Mouse (Mus musculus) liver, postnatal 0 days (tissue): ENCODE measurements at regions not wholly inside any gene's neighbourhood (a gene's known extent, or its start where the extent isn't known, plus 50 kb on each side); places are given as distances from the start of the nearest gene placed in this dataset.

Experiments
- ATAC-seq: fragments of 200-750 bp; cut with Nextera tagmentation; 2 replicates; pipeline ENCODE4 v1.8.0; 2017; ENCODE audit warnings: mild to moderate bottlenecking, moderate library complexity
- DNase-seq: peaks from one replicate; pipeline ENCODE4 v3.0.0-alpha.2; 2016
- H3K27ac ChIP-seq: fragments of 300-500 bp; sonication (generic); 2 replicates; pipeline ENCODE4 v1.5.1; 2014; ENCODE audit warnings: antibody characterized with exemption, moderate library complexity, mild to moderate bottlenecking, low read depth
- H3K27me3 ChIP-seq: fragments of 300-500 bp; sonication (generic); 2 replicates; pipeline ENCODE4 v1.6.1; 2014; ENCODE audit warnings: low read length, control low read depth, mixed read lengths; ENCODE audit not compliant: insufficient read depth
- H3K36me3 ChIP-seq: fragments of 300-500 bp; sonication (generic); replicated peaks from 2 replicates; pipeline ENCODE4 v1.6.1; 2014; ENCODE audit warnings: mild to moderate bottlenecking, control low read depth, low read length, moderate library complexity, mixed read lengths; ENCODE audit not compliant: insufficient read depth
- H3K4me1 ChIP-seq: fragments of 300-500 bp; sonication (generic); 2 replicates; pipeline ENCODE4 v1.6.1; 2014; ENCODE audit warnings: antibody characterized with exemption, mild to moderate bottlenecking, control low read depth; ENCODE audit not compliant: insufficient read depth
- H3K4me2 ChIP-seq: fragments of 300-500 bp; sonication (generic); 2 replicates; pipeline ENCODE4 v1.6.1; 2014; ENCODE audit warnings: low read depth, mild to moderate bottlenecking, low read length, moderate library complexity, mixed read lengths
- H3K4me3 ChIP-seq: fragments of 300-500 bp; sonication (generic); 2 replicates; pipeline ENCODE4 v1.5.1; 2014; ENCODE audit warnings: low read depth, low read length
- H3K9ac ChIP-seq: fragments of 300-500 bp; sonication (generic); replicated peaks from 2 replicates; pipeline ENCODE4 v1.6.1; 2014; ENCODE audit warnings: mild to moderate bottlenecking, moderate library complexity
- H3K9me3 ChIP-seq: fragments of 300-500 bp; sonication (generic); 2 replicates; pipeline ENCODE4 v1.6.1; 2016; ENCODE audit warnings: mild to moderate bottlenecking, control low read depth, low read length, mixed read lengths
- CTCF ChIP-seq: sonication (generic); IDR thresholded peaks from 2 replicates; pipeline ENCODE4 v1.5.1; 2016; ENCODE audit warnings: antibody characterized with exemption, low read depth
- EP300 ChIP-seq: IDR thresholded peaks from 2 replicates; pipeline ENCODE4 v1.6.1; 2016; ENCODE audit warnings: antibody characterized with exemption, low read depth, mild to moderate bottlenecking
- WGBS: fragments of 180-500 bp; shearing (Covaris S2); extraction: QIAGEN DNeasy Blood & Tissue Kit; methylation state at CpG from one replicate; pipeline ENCODE4 v1.1.7; 2014; ENCODE audit not compliant: insufficient replicate concordance; 5-methylcytosine and 5-hydroxymethylcytosine counted together

- Histone ChIP-seq H3K4me3 (no peak overlapping the region), H3K27me3 (no peaks in the 10 kb centered on the region), H3K27ac (no peak overlapping the region), H3K9me3 (no peaks in the 10 kb centered on the region), H3K4me1 (no peaks in the 10 kb centered on the region), H3K4me2 (no peak overlapping the region), H3K9ac (no peak overlapping the region), H3K36me3 (no peaks in the 10 kb centered on the region)
- 83% methylated on average over 11 of the region's 11 CpGs for WGBS
- DNase-seq (no peak), ATAC-seq (no peak)
- TF ChIP-seq CTCF (no peak), EP300 (no peak)
Observed at GRCm38 (mm10) chr7:34545906-34546305, 110.6 kb downstream of the Kctd15 start.

- no peak for ATAC-seq
- no peaks in the 10 kb centered on the region for H3K36me3 ChIP-seq
- no peak overlapping the region for H3K4me2 ChIP-seq
- H3K4me1 ChIP-seq = no peaks in the 10 kb centered on the region
- no peaks in the 10 kb centered on the region for H3K27me3 ChIP-seq
- H3K9me3 ChIP-seq = peaks cover 5% of the 10 kb centered on the region; the same call in 1 of the 2 replicates
- no peak for DNase-seq
- WGBS = 69% methylated on average over 4 of the region's 4 CpGs
- H3K9ac ChIP-seq = no peak overlapping the region
- H3K27ac ChIP-seq = no peak overlapping the region
- no peak for TF ChIP-seq EP300
- peak; percentile 18; the same call in 1 of the 2 replicates for TF ChIP-seq CTCF
- no peak overlapping the region for H3K4me3 ChIP-seq
Observed at GRCm38 (mm10) chr7:34541906-34542305, 114.6 kb downstream of the Kctd15 start.

GRCm38 (mm10) chr7:34541000-34541399, 115.5 kb downstream of the Kctd15 start:
- WGBS = 54% methylated on average over 4 of the region's 4 CpGs
- Histone ChIP-seq H3K4me3 (no peak overlapping the region), H3K27me3 (no peaks in the 10 kb centered on the region), H3K9me3 (peaks cover 5% of the 10 kb centered on the region; the same call in 1 of the 2 replicates), H3K36me3 (no peaks in the 10 kb centered on the region), H3K27ac (no peak overlapping the region), H3K4me2 (no peak overlapping the region), H3K4me1 (no peaks in the 10 kb centered on the region), H3K9ac (no peak overlapping the region)
- TF ChIP-seq CTCF (no peak), EP300 (no peak)
- no peak for DNase-seq
- ATAC-seq = no peak

- Histone ChIP-seq H3K9ac (no peak overlapping the region), H3K4me3 (no peak overlapping the region), H3K27me3 (no peaks in the 10 kb centered on the region), H3K4me2 (no peak overlapping the region), H3K9me3 (peaks cover 5% of the 10 kb centered on the region; the same call in 1 of the 2 replicates), H3K4me1 (no peaks in the 10 kb centered on the region), H3K36me3 (no peaks in the 10 kb centered on the region), H3K27ac (no peak overlapping the region)
- TF ChIP-seq CTCF (no peak), EP300 (no peak)
- 86% methylated on average over 2 of the region's 2 CpGs for WGBS
- ATAC-seq (no peak), DNase-seq (no peak)
Observed at GRCm38 (mm10) chr7:34539856-34540255, 116.7 kb downstream of the Kctd15 start.

GRCm38 (mm10) chr7:34538310-34539055, 118.0 kb downstream of the Kctd15 start:
- TF ChIP-seq EP300 (no peak), CTCF (no peak)
- no peaks in the 10 kb centered on the region for H3K4me1 ChIP-seq
- H3K27me3 ChIP-seq = no peaks in the 10 kb centered on the region
- H3K27ac ChIP-seq = no peak overlapping the region
- no peak overlapping the region for H3K4me2 ChIP-seq
- H3K36me3 ChIP-seq = no peaks in the 10 kb centered on the region
- no peak overlapping the region for H3K4me3 ChIP-seq
- ATAC-seq (no peak), DNase-seq (no peak)
- peaks cover 5% of the 10 kb centered on the region; the same call in 1 of the 2 replicates for H3K9me3 ChIP-seq
- no peak overlapping the region for H3K9ac ChIP-seq
- WGBS = 82% methylated on average over 20 of the region's 20 CpGs

GRCm38 (mm10) chr7:34537122-34537521, 119.4 kb downstream of the Kctd15 start:
- Histone ChIP-seq H3K27me3 (no peaks in the 10 kb centered on the region), H3K4me2 (no peak overlapping the region), H3K36me3 (no peaks in the 10 kb centered on the region), H3K9me3 (peaks cover 5% of the 10 kb centered on the region; the same call in 1 of the 2 replicates), H3K4me3 (no peak overlapping the region), H3K9ac (no peak overlapping the region), H3K27ac (no peak overlapping the region), H3K4me1 (no peaks in the 10 kb centered on the region)
- ATAC-seq (no peak), DNase-seq (no peak)
- 74% methylated on average over 9 of the region's 9 CpGs for WGBS
- TF ChIP-seq EP300 (no peak), CTCF (no peak)
